Mouse (Mus musculus): ENCODE measurements at regions not wholly inside any gene's neighbourhood (a gene's known extent, or its start where the extent isn't known, plus 50 kb on each side); places are given as distances from the start of the nearest gene placed in this dataset.

GRCm38 (mm10) chr3:53919941-53920340 is 56.3 kb upstream of the Ufm1 start:
- Histone ChIP-seq H3K9me3 (no peaks in the 10 kb centered on the region), H3K36me3 (no peaks in the 10 kb centered on the region), H3K4me1 (no peaks in the 10 kb centered on the region), H3K27ac (no peak overlapping the region), H3K27me3 (ENCODE audit: insufficient read depth, poor library complexity, severe bottlenecking) (no peaks in the 10 kb centered on the region), H3K4me3 (no peak overlapping the region)
- no peak for DNase-seq (ENCODE audit: low spot score)
- WGBS: 84% methylated on average over 2 of the region's 2 CpGs

GRCm38 (mm10) chr3:53919541-53919940 is 55.9 kb upstream of the Ufm1 start:
- no peaks in the 10 kb centered on the region for H3K36me3 ChIP-seq
- no peak for DNase-seq (ENCODE audit: low spot score)
- WGBS: 85% methylated on average over 3 of the region's 3 CpGs
- H3K27me3 ChIP-seq (ENCODE audit: insufficient read depth, poor library complexity, severe bottlenecking): no peaks in the 10 kb centered on the region
- H3K9me3 ChIP-seq: no peaks in the 10 kb centered on the region
- H3K4me3 ChIP-seq: no peak overlapping the region
- no peak overlapping the region for H3K27ac ChIP-seq
- H3K4me1 ChIP-seq: no peaks in the 10 kb centered on the region

- no peaks in the 10 kb centered on the region for H3K27me3 ChIP-seq (ENCODE audit: insufficient read depth, poor library complexity, severe bottlenecking)
- no peaks in the 10 kb centered on the region for H3K9me3 ChIP-seq
- 83% methylated on average over 3 of the region's 3 CpGs for WGBS
- H3K4me3 ChIP-seq: no peak overlapping the region
- no peak overlapping the region for H3K27ac ChIP-seq
- H3K36me3 ChIP-seq: no peaks in the 10 kb centered on the region
- no peak for DNase-seq (ENCODE audit: low spot score)
- H3K4me1 ChIP-seq: no peaks in the 10 kb centered on the region
Observed at GRCm38 (mm10) chr3:53917960-53918359, 54.3 kb upstream of the Ufm1 start.

- H3K4me3 ChIP-seq: no peak overlapping the region
- DNase-seq (ENCODE audit: low spot score): no peak
- no peaks in the 10 kb centered on the region for H3K4me1 ChIP-seq
- H3K36me3 ChIP-seq: no peaks in the 10 kb centered on the region
- 87% methylated on average over 3 of the region's 3 CpGs for WGBS
- H3K27ac ChIP-seq: no peak overlapping the region
- H3K27me3 ChIP-seq (ENCODE audit: insufficient read depth, poor library complexity, severe bottlenecking): no peaks in the 10 kb centered on the region
- H3K9me3 ChIP-seq: no peaks in the 10 kb centered on the region
Observed at GRCm38 (mm10) chr3:53913984-53914669, 50.5 kb upstream of the Ufm1 start.

All from heart, embryonic 10.5 days (tissue).